Mouse (Mus musculus): Measurements from ENCODE around the gene Zc3h10. TPM values are rescaled to one million over a fixed set of nuclear protein-coding genes. Genes with fewer than 3 reads are reported as not detected.

Gene Zc3h10
- total RNA-seq (2021), result 1 to 10 TPM; 7.2 to 8.8 TPM

- DNase-seq, result peak; percentile 89 to 91
- intact Hi-C loops (cut with DNase I), result loop anchor here (2.0 to 5.0 kb wide), 2 partner anchors 49 to 135 kb away; partner anchors contain the start of genes Myl6b, Nabp2 and Rnf41
Observed at GRCm38 (mm10) chr10:128547361-128548032, at the start of gene Zc3h10. Gene Zc3h10, minus strand, starts transcription at chr10:128547774.

GRCm38 (mm10) chr10:128592797-128593196 lies 45.2 kb upstream of the Zc3h10 start:
- intact Hi-C loops (cut with DNase I), result loop anchor here (5.0 kb wide), 1 partner anchor 40 kb away; no protein-coding TSS in a partner anchor
- no peak for DNase-seq

- DNase-seq, result no peak
- intact Hi-C loops (cut with DNase I), result loop anchor here (5.0 kb wide), 1 partner anchor 39 kb away; no protein-coding TSS in a partner anchor
Observed at GRCm38 (mm10) chr10:128591436-128591835, 43.9 kb upstream of the Zc3h10 start.

- intact Hi-C loops (cut with DNase I), result loop anchor here (5.0 kb wide), 1 partner anchor 38 kb away; no protein-coding TSS in a partner anchor
- peak; percentile 66 to 73 for DNase-seq
Observed at GRCm38 (mm10) chr10:128590193-128590690, 42.7 kb upstream of the Zc3h10 start.

GRCm38 (mm10) chr10:128589464-128590192 lies 42.1 kb upstream of the Zc3h10 start, which contains the start of gene Erbb3:
Gene Erbb3, minus strand, starts transcription at chr10:128589652.
- intact Hi-C loops (cut with DNase I), result loop anchor here (5.0 kb wide), 1 partner anchor 37 kb away; no protein-coding TSS in a partner anchor
- peak; percentile 42 to 52 for DNase-seq

GRCm38 (mm10) chr10:128588775-128589463 lies 41.3 kb upstream of the Zc3h10 start:
- intact Hi-C loops (cut with DNase I), result no loop called here
- no peak for DNase-seq

GRCm38 (mm10) chr10:128588136-128588535 lies 40.6 kb upstream of the Zc3h10 start:
- intact Hi-C loops (cut with DNase I), result no loop called here

GRCm38 (mm10) chr10:128587697-128588096 lies 40.1 kb upstream of the Zc3h10 start:
- no peak for DNase-seq
- intact Hi-C loops (cut with DNase I), result no loop called here

More at GRCm38 (mm10) chr10:128588136-128588535, 40.6 kb upstream of the Zc3h10 start:
- DNase-seq, result no peak

GRCm38 (mm10) chr10:128587120-128587519 lies 39.5 kb upstream of the Zc3h10 start:
- intact Hi-C loops (cut with DNase I), result no loop called here
- no peak for DNase-seq

- no peak for DNase-seq
- intact Hi-C loops (cut with DNase I), result no loop called here
Observed at GRCm38 (mm10) chr10:128586546-128586945, 39.0 kb upstream of the Zc3h10 start.

GRCm38 (mm10) chr10:128584386-128584785 lies 36.8 kb upstream of the Zc3h10 start:
- DNase-seq, result no peak
- intact Hi-C loops (cut with DNase I), result no loop called here

GRCm38 (mm10) chr10:128583644-128584043 lies 36.1 kb upstream of the Zc3h10 start:
- peak; percentile 44 to 51 for DNase-seq
- intact Hi-C loops (cut with DNase I), result loop anchor here (2.0 kb wide), 1 partner anchor 17 kb away; no protein-coding TSS in a partner anchor

- DNase-seq, result no peak
- intact Hi-C loops (cut with DNase I), result no loop called here
Observed at GRCm38 (mm10) chr10:128579731-128580130, 32.2 kb upstream of the Zc3h10 start.

GRCm38 (mm10) chr10:128579298-128579697 lies 31.7 kb upstream of the Zc3h10 start:
- no peak for DNase-seq
- intact Hi-C loops (cut with DNase I), result no loop called here

- intact Hi-C loops (cut with DNase I), result no loop called here
- no peak for DNase-seq
Observed at GRCm38 (mm10) chr10:128578330-128578729, 30.8 kb upstream of the Zc3h10 start.

- no peak for DNase-seq
- intact Hi-C loops (cut with DNase I), result no loop called here
Observed at GRCm38 (mm10) chr10:128575063-128575462, 27.5 kb upstream of the Zc3h10 start.

- DNase-seq, result peak; percentile 96 to 97
- intact Hi-C loops (cut with DNase I), result loop anchor here (1.0 to 5.0 kb wide), 5 partner anchors 16 to 106 kb away; partner anchors contain the start of genes Rps26 and Suox
Observed at GRCm38 (mm10) chr10:128565788-128566531, 18.4 kb upstream of the Zc3h10 start, which contains the start of gene Pa2g4. Gene Pa2g4, minus strand, starts transcription at chr10:128565987.

GRCm38 (mm10) chr10:128565206-128565787 lies 17.7 kb upstream of the Zc3h10 start:
- intact Hi-C loops (cut with DNase I), result loop anchor here (1.0 to 5.0 kb wide), 3 partner anchors 15 to 107 kb away; partner anchors contain the start of gene Suox
- peak in 1 of 2 experiments; percentile 16 for DNase-seq

GRCm38 (mm10) chr10:128563544-128563943 lies 16.0 kb upstream of the Zc3h10 start:
- intact Hi-C loops (cut with DNase I), result no loop called here
- DNase-seq, result no peak

Data from heart, postnatal 36 days (tissue).